Mouse (Mus musculus): ENCODE results near the gene 1700007K13Rik. TPM values are rescaled to one million over a fixed set of nuclear protein-coding genes. Genes with fewer than 3 reads are reported as not detected.

1700007K13Rik gene
- total and polyA plus RNA-seq, 3 experiments: not detected

DNA sequence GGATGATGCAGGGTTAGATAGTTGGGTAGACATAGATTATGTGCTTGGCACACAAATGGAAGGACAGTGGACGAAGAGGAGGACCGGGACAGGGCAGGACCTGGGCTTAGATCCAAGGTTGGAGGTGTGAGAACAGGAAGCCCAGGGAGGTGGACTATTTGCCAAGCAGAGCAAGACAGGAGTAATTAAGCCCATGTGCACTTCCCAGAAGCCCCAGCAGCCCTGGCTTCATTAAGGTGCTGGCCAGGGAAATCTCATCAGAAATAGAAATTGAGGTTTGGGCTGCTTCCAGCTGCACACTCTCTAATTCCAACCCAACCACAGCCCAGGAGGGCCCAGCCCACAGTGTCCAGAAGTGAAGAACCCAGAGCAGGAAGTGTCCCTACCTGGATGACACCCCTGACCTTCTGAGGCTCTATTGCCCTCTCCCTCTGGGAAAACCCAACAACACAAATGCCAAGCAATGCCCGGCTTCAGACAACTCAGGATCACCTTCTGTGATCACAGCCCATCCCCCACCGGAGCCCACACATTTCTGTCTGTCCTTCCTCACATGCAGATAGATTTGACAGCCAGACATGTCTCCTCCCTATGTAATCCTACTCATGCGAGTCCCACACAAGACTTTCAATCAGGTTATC, 51.9 kb downstream of the 1700007K13Rik start:
- H3K79me2 ChIP-seq (ENCODE audit: control insufficient read depth, insufficient read depth, low read length, poor library complexity): no peaks in the 10 kb centered on the region
- H3K4me3 ChIP-seq (ENCODE audit: control insufficient read depth in 1 of 2, insufficient read depth in 1 of 2, low read depth in 2 of 2, low read length in 2 of 2): no peak overlapping the region
- H3K27ac ChIP-seq (ENCODE audit: control insufficient read depth, low read depth, low read length): no peak overlapping the region
- H3K27me3 ChIP-seq (ENCODE audit: control insufficient read depth in 1 of 2, insufficient read depth in 2 of 2, low read length in 2 of 2): no peaks in the 10 kb centered on the region
- no peaks in the 10 kb centered on the region for H3K9me3 ChIP-seq (replicated peaks; ENCODE audit: insufficient read depth, low read length)
- H3K4me1 ChIP-seq (ENCODE audit: control insufficient read depth in 1 of 2, insufficient read depth in 2 of 2, low read length in 2 of 2): no peaks in the 10 kb centered on the region
- TF ChIP-seq USF1 (IDR thresholded peaks at IDR 0.05; ENCODE audit: low read depth, low read length): no peak
- no peak for TF ChIP-seq NELFE (IDR thresholded peaks at IDR 0.05; ENCODE audit: low read depth, low read length)
- TF ChIP-seq CHD1 (IDR thresholded peaks at IDR 0.05; ENCODE audit: low read depth, low read length): no peak
- TF ChIP-seq POLR2AphosphoS5 (IDR thresholded peaks at IDR 0.05; ENCODE audit: borderline replicate concordance, low read depth, low read length): no peak
- TF ChIP-seq JUND (IDR thresholded peaks at IDR 0.05; ENCODE audit: low read depth, low read length): no peak
- no peak for TF ChIP-seq ZC3H11A (IDR thresholded peaks at IDR 0.05; ENCODE audit: low read depth, low read length)
- DNase-seq (ENCODE audit: low read depth, low spot score): no peak
- H3K36me3 ChIP-seq (ENCODE audit: control insufficient read depth in 1 of 2, insufficient read depth in 2 of 2, low read length in 2 of 2): no peaks in the 10 kb centered on the region
- no peak overlapping the region for H3K9ac ChIP-seq (ENCODE audit: control insufficient read depth, low read depth, low read length, poor library complexity, severe bottlenecking)

DNA sequence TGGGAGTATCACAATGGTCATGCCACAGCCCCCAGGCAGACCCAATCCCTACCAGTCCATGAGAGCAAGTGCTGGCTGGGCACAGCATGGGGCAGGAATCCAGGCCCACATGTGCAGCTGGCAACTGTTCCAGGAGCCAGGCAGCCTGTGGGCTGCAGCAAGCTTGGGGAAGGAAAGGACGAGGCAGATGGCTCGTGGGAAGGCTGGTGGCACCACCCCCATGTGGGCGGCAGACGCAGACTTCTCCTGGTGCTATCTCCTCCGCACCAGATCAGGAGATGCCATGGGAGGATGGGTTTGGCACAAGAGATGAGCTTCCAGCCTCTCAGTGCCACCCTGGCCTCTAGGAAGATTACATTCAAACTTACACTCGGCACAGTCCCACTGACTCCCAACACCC, 53.2 kb downstream of the 1700007K13Rik start:
- Histone ChIP-seq H3K4me1 (ENCODE audit: control insufficient read depth in 1 of 2, insufficient read depth in 2 of 2, low read length in 2 of 2) (no peaks in the 10 kb centered on the region), H3K36me3 (ENCODE audit: control insufficient read depth in 1 of 2, insufficient read depth in 2 of 2, low read length in 2 of 2) (no peaks in the 10 kb centered on the region), H3K79me2 (ENCODE audit: control insufficient read depth, insufficient read depth, low read length, poor library complexity) (no peaks in the 10 kb centered on the region), H3K9me3 (replicated peaks; ENCODE audit: insufficient read depth, low read length) (no peaks in the 10 kb centered on the region), H3K27ac (ENCODE audit: control insufficient read depth, low read depth, low read length) (no peak overlapping the region), H3K9ac (ENCODE audit: control insufficient read depth, low read depth, low read length, poor library complexity, severe bottlenecking) (no peak overlapping the region), H3K4me3 (ENCODE audit: control insufficient read depth in 1 of 2, insufficient read depth in 1 of 2, low read depth in 2 of 2, low read length in 2 of 2) (no peak overlapping the region), H3K27me3 (ENCODE audit: control insufficient read depth in 1 of 2, insufficient read depth in 2 of 2, low read length in 2 of 2) (0 out of 4 replicates have a peak, but pooled peaks cover 0 to 1% of the 10 kb centered on the region in 2 experiments)
- DNase-seq (ENCODE audit: low read depth, low spot score): no peak
- TF ChIP-seq E2F4 (IDR thresholded peaks at IDR 0.05; ENCODE audit: borderline replicate concordance, low read depth, low read length) (no peak), GABPA (IDR thresholded peaks at IDR 0.05; ENCODE audit: low read depth, low read length) (no peak), POLR2AphosphoS5 (IDR thresholded peaks at IDR 0.05; ENCODE audit: borderline replicate concordance, low read depth, low read length) (no peak), JUND (IDR thresholded peaks at IDR 0.05; ENCODE audit: low read depth, low read length) (no peak), MEF2A (IDR thresholded peaks at IDR 0.05; ENCODE audit: extremely low read depth, insufficient replicate concordance, low read depth, low read length, poor library complexity, severe bottlenecking) (no peak), SMC3 (IDR thresholded peaks at IDR 0.05; ENCODE audit: low read depth, low read length) (no peak), MYC (IDR thresholded peaks at IDR 0.05; ENCODE audit: low read depth, low read length) (no peak), TCF12 (IDR thresholded peaks at IDR 0.05; ENCODE audit: low read depth, low read length) (no peak), UBTF (IDR thresholded peaks at IDR 0.05; ENCODE audit: borderline replicate concordance, insufficient read depth, low read depth, low read length) (no peak), MXI1 (IDR thresholded peaks at IDR 0.05; ENCODE audit: low read depth, low read length) (no peak), CHD2 (IDR thresholded peaks at IDR 0.05; ENCODE audit: low read length) (no peak), HCFC1 (IDR thresholded peaks at IDR 0.05; ENCODE audit: low read depth, low read length) (no peak), RAD21 (IDR thresholded peaks at IDR 0.05; ENCODE audit: low read depth, low read length) (no peak), ELF1 (IDR thresholded peaks at IDR 0.05; ENCODE audit: low read depth, low read length) (no peak), EP300 (IDR thresholded peaks at IDR 0.05; ENCODE audit: low read depth in 1 of 2, low read length in 2 of 2) (no peak), POLR2A (IDR thresholded peaks at IDR 0.05; ENCODE audit: control insufficient read depth in 1 of 2, insufficient read depth in 1 of 2, low read depth in 1 of 2, low read length in 2 of 2, poor library complexity in 1 of 2) (no peak), RCOR1 (IDR thresholded peaks at IDR 0.05; ENCODE audit: low read depth, low read length) (no peak)

Other genes starting within 250 kb of the 1700007K13Rik start
- not detected in 2 replicates for gene Ppp1r26, start 19.5 kb downstream of the 1700007K13Rik start, total RNA-seq (2012; rRNA removed)
- gene Ppp1r26, start 19.5 kb downstream of the 1700007K13Rik start, polyA plus RNA-seq (2012; ENCODE audit: insufficient read depth in 1 of 2, insufficient read length in 2 of 2, low read depth in 1 of 2, low replicate concordance in 2 of 2, missing spikeins in 1 of 2): not detected
- 26.5 and 30.5 TPM in 2 replicates for gene Mrps2, start 1.7 kb upstream of the 1700007K13Rik start, total RNA-seq (2012; rRNA removed)
- gene Mrps2, start 1.7 kb upstream of the 1700007K13Rik start, polyA plus RNA-seq (2012; ENCODE audit: insufficient read depth in 1 of 2, insufficient read length in 2 of 2, low read depth in 1 of 2, low replicate concordance in 2 of 2, missing spikeins in 1 of 2): 10 to 100 TPM; 70.3 to 71.4 TPM
- not detected in 2 replicates for gene Gbgt1, start 30.6 kb upstream of the 1700007K13Rik start, total RNA-seq (2012; rRNA removed)
- under 1 TPM in 1 of 2 experiments, not detected in 1; 0.11 TPM for gene Gbgt1, start 30.6 kb upstream of the 1700007K13Rik start, polyA plus RNA-seq (2012; ENCODE audit: insufficient read depth in 1 of 2, insufficient read length in 2 of 2, low read depth in 1 of 2, low replicate concordance in 2 of 2, missing spikeins in 1 of 2)
- gene Gm10134, start 39.8 kb upstream of the 1700007K13Rik start, total RNA-seq (2012; rRNA removed): not detected in 2 replicates
- gene Gm10134, start 39.8 kb upstream of the 1700007K13Rik start, polyA plus RNA-seq (2012; ENCODE audit: insufficient read depth in 1 of 2, insufficient read length in 2 of 2, low read depth in 1 of 2, low replicate concordance in 2 of 2, missing spikeins in 1 of 2): not detected
- 4.7 and 5.0 TPM in 2 replicates for gene Ralgds, start 46.8 kb upstream of the 1700007K13Rik start, total RNA-seq (2012; rRNA removed)
- 10 to 100 TPM in 1 of 2 experiments, not detected in 1; 11.0 TPM for gene Ralgds, start 46.8 kb upstream of the 1700007K13Rik start, polyA plus RNA-seq (2012; ENCODE audit: insufficient read depth in 1 of 2, insufficient read length in 2 of 2, low read depth in 1 of 2, low replicate concordance in 2 of 2, missing spikeins in 1 of 2)
- not detected in 2 replicates for gene Cel, start 97.1 kb upstream of the 1700007K13Rik start, total RNA-seq (2012; rRNA removed)
- not detected for gene Cel, start 97.1 kb upstream of the 1700007K13Rik start, polyA plus RNA-seq (2012; ENCODE audit: insufficient read depth in 1 of 2, insufficient read length in 2 of 2, low read depth in 1 of 2, low replicate concordance in 2 of 2, missing spikeins in 1 of 2)
- gene Gtf3c5, start 117.4 kb upstream of the 1700007K13Rik start, total RNA-seq (2012; rRNA removed): 20.3 and 22.5 TPM in 2 replicates
- 10 to 100 TPM in 1 of 2 experiments, not detected in 1; 50.2 TPM for gene Gtf3c5, start 117.4 kb upstream of the 1700007K13Rik start, polyA plus RNA-seq (2012; ENCODE audit: insufficient read depth in 1 of 2, insufficient read length in 2 of 2, low read depth in 1 of 2, low replicate concordance in 2 of 2, missing spikeins in 1 of 2)
- 75.1 and 82.9 TPM in 2 replicates for gene Gfi1b, start 155.7 kb upstream of the 1700007K13Rik start, total RNA-seq (2012; rRNA removed)
- 100 to 1,000 TPM; 194 to 277 TPM for gene Gfi1b, start 155.7 kb upstream of the 1700007K13Rik start, polyA plus RNA-seq (2012; ENCODE audit: insufficient read depth in 1 of 2, insufficient read length in 2 of 2, low read depth in 1 of 2, low replicate concordance in 2 of 2, missing spikeins in 1 of 2)
- gene Tsc1, start 174.9 kb upstream of the 1700007K13Rik start, total RNA-seq (2012; rRNA removed): 7.5 and 8.0 TPM in 2 replicates
- 10 to 100 TPM in 1 of 2 experiments, not detected in 1; 16.4 TPM for gene Tsc1, start 174.9 kb upstream of the 1700007K13Rik start, polyA plus RNA-seq (2012; ENCODE audit: insufficient read depth in 1 of 2, insufficient read length in 2 of 2, low read depth in 1 of 2, low replicate concordance in 2 of 2, missing spikeins in 1 of 2)
- gene Spaca9, start 233.4 kb upstream of the 1700007K13Rik start, total RNA-seq (2012; rRNA removed): 0.36 and 0.92 TPM in 2 replicates
- 1 to 10 TPM in 1 of 2 experiments, not detected in 1; 5.4 TPM for gene Spaca9, start 233.4 kb upstream of the 1700007K13Rik start, polyA plus RNA-seq (2012; ENCODE audit: insufficient read depth in 1 of 2, insufficient read length in 2 of 2, low read depth in 1 of 2, low replicate concordance in 2 of 2, missing spikeins in 1 of 2)
- 0.49 and 1.5 TPM in 2 replicates for gene Ak8, start 233.8 kb upstream of the 1700007K13Rik start, total RNA-seq (2012; rRNA removed)
- gene Ak8, start 233.8 kb upstream of the 1700007K13Rik start, polyA plus RNA-seq (2012; ENCODE audit: insufficient read depth in 1 of 2, insufficient read length in 2 of 2, low read depth in 1 of 2, low replicate concordance in 2 of 2, missing spikeins in 1 of 2): 1 to 10 TPM in 1 of 2 experiments, not detected in 1; 2.6 TPM

Measured in MEL (cell line).